Mouse (Mus musculus) ES-Bruce4 (cell line): ENCODE data around the gene Zbtb20.

Experiments used
- CTCF ChIP-seq: IDR thresholded peaks from one replicate; pipeline ENCODE4 v1.8.1; 2011; ENCODE audit warnings: low read depth, low read length
- POLR2A ChIP-seq: IDR thresholded peaks from one replicate; pipeline ENCODE4 v1.8.1; 2011; ENCODE audit warnings: low read length; ENCODE audit not compliant: insufficient read depth

- TF ChIP-seq CTCF (no peak), POLR2A (no peak)
Observed at GRCm38 (mm10) chr16:42874456-42874855, 1.2 kb upstream of the Zbtb20 start.
